Mouse (Mus musculus) kidney, embryonic 14.5 days (tissue): ENCODE measurements around the gene Garnl3. TPM values are rescaled to one million over a fixed set of nuclear protein-coding genes. Genes with fewer than 3 reads are reported as not detected.

ENCODE experiments used
- ATAC-seq: fragments of 200-750 bp; cut with Nextera tagmentation; 2 replicates; pipeline ENCODE4 v1.8.0; 2017; ENCODE audit warnings: moderate number of reproducible peaks, mild to moderate bottlenecking, moderate TSS enrichment, moderate library complexity; ENCODE audit not compliant: low FRiP score, low TSS enrichment
- H3K27ac ChIP-seq: fragments of 300-500 bp; sonication (generic); 2 replicates; pipeline ENCODE4 v1.5.1; 2014; ENCODE audit warnings: low read depth, mild to moderate bottlenecking, low read length, moderate library complexity, mixed read lengths
- H3K27me3 ChIP-seq: fragments of 300-500 bp; sonication (generic); 2 replicates; pipeline ENCODE4 v1.6.1; 2014; ENCODE audit warnings: mild to moderate bottlenecking, low read length; ENCODE audit not compliant: control insufficient read depth, insufficient read depth
- H3K36me3 ChIP-seq: fragments of 300-500 bp; sonication (generic); 2 replicates; pipeline ENCODE4 v1.6.1; 2014; ENCODE audit warnings: low read length, mixed read lengths; ENCODE audit not compliant: control insufficient read depth, insufficient read depth
- H3K4me1 ChIP-seq: fragments of 300-500 bp; sonication (generic); 2 replicates; pipeline ENCODE4 v1.6.1; 2014; ENCODE audit warnings: low read length, mixed read lengths; ENCODE audit not compliant: control insufficient read depth, insufficient read depth
- H3K4me2 ChIP-seq: fragments of 300-500 bp; sonication (generic); replicated peaks from 2 replicates; pipeline ENCODE4 v1.6.1; 2014; ENCODE audit warnings: low read depth, mild to moderate bottlenecking, low read length
- H3K4me3 ChIP-seq: fragments of 300-500 bp; sonication (generic); 2 replicates; pipeline ENCODE4 v1.5.1; 2014; ENCODE audit warnings: mild to moderate bottlenecking, low read length
- H3K9ac ChIP-seq: fragments of 300-500 bp; sonication (generic); 2 replicates; pipeline ENCODE4 v1.6.1; 2014; ENCODE audit warnings: low read depth, mild to moderate bottlenecking, low read length, moderate library complexity
- H3K9me3 ChIP-seq: fragments of 300-500 bp; sonication (generic); 2 replicates; pipeline ENCODE4 v1.6.1; 2016; ENCODE audit warnings: low read length; ENCODE audit not compliant: control insufficient read depth
- WGBS: fragments of 180-500 bp; shearing (Covaris S2); extraction: QIAGEN DNeasy Blood & Tissue Kit; methylation state at CpG from one replicate; pipeline ENCODE4 v1.1.7; 2014; 5-methylcytosine and 5-hydroxymethylcytosine counted together
- polyA plus RNA-seq: library from polyadenylated mRNA; unstranded; fragments of >200 nt; fragmentation: Nextera tagmentation; extraction: Ambion mirVana; gene quantifications from 2 replicates; pipeline ENCODE4 v1.2.1, GENCODE M21; 2014

Gene Garnl3
- polyA plus RNA-seq, 1 experiment from 2014 or later: 12.1 TPM

DNA sequence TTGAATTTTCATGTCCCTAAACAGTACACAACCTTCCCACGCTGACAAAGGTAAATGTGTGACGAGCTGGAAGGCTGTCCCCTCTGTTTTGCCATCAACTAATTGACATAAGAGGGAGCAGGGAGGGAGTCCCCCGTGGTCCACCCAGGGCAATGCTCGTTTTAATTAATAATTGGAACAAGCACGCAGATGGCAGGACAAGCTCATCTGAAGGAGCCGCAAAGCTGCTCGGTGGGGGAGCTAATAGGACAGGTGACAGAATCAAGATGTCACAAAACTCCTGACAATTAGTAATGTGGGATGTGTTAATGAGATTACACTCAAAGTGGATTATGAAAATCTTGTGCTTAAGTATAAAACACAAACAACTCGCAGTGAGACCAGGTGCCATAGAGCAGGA, 68.7 kb downstream of the Garnl3 start:
- no peaks in the 10 kb centered on the region for H3K4me1 ChIP-seq
- no peak overlapping the region for H3K4me3 ChIP-seq
- H3K9ac ChIP-seq: no peak overlapping the region
- ATAC-seq: no peak
- 80% methylated on average over 8 of the region's 8 CpGs for WGBS
- H3K27ac ChIP-seq: no peak overlapping the region
- no peaks in the 10 kb centered on the region for H3K27me3 ChIP-seq
- H3K9me3 ChIP-seq: no peaks in the 10 kb centered on the region
- H3K4me2 ChIP-seq: no peak overlapping the region
- H3K36me3 ChIP-seq: no peaks in the 10 kb centered on the region

DNA sequence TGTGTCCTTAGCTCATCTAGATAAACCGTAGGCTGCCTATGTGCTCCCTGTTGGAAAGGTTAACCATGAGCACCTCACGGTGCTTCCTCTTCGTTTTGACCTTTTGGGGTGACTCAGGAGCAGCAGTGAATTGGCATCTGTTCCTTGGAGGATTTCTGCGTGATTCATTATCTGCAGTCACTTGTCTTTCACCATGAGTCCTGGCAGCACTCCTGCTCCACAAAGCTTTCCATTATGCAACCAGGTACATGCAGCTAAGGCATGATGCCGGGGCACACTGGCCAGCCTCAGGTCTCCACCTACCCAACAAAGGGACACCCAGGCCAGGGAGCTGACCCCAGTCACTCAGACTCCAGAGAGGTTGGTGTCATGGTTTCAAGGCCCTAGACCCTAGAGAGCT, 72.5 kb downstream of the Garnl3 start:
- Histone ChIP-seq H3K36me3 (no peaks in the 10 kb centered on the region), H3K4me1 (no peaks in the 10 kb centered on the region), H3K4me2 (no peak overlapping the region), H3K27ac (no peak overlapping the region), H3K27me3 (no peaks in the 10 kb centered on the region), H3K4me3 (no peak overlapping the region), H3K9me3 (no peaks in the 10 kb centered on the region), H3K9ac (no peak overlapping the region)
- WGBS: 85% methylated on average over 5 of the region's 5 CpGs
- ATAC-seq: no peak

GRCm38 (mm10) chr2:33057514-33057913, 73.9 kb downstream of the Garnl3 start:
- Histone ChIP-seq H3K4me1 (no peaks in the 10 kb centered on the region), H3K9ac (no peak overlapping the region), H3K4me2 (no peak overlapping the region), H3K27ac (no peak overlapping the region), H3K4me3 (no peak overlapping the region), H3K27me3 (no peaks in the 10 kb centered on the region), H3K9me3 (no peaks in the 10 kb centered on the region), H3K36me3 (no peaks in the 10 kb centered on the region)
- no peak for ATAC-seq
- 88% methylated on average over 7 of the region's 7 CpGs for WGBS

DNA sequence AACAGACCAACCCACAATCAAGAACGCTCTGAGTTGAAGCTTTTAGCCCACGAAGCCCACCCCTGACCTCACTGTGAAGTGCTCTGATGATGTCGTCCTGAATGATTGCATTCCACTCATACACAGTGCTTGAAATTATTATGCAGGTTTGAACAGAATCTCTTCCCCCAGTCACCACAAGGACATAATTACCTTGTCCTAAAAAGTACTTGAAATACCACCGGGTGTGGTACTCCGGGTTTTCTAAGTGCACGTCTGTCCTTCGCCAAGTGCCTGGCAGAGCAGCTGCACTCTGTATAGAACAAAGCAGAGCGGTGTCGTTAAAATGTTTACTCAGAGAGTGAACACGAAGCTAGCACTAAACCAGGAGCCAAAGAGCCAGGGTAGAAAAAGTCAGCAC, 77.5 kb downstream of the Garnl3 start:
- Histone ChIP-seq H3K4me2 (no peak overlapping the region), H3K36me3 (no peaks in the 10 kb centered on the region), H3K27me3 (no peaks in the 10 kb centered on the region), H3K9ac (no peak overlapping the region), H3K9me3 (no peaks in the 10 kb centered on the region), H3K4me3 (no peak overlapping the region), H3K4me1 (no peaks in the 10 kb centered on the region), H3K27ac (no peak overlapping the region)
- no peak for ATAC-seq
- WGBS: 36% methylated on average over 10 of the region's 10 CpGs

- WGBS: 59% methylated on average over 3 of the region's 3 CpGs
- no peaks in the 10 kb centered on the region for H3K36me3 ChIP-seq
- no peaks in the 10 kb centered on the region for H3K4me1 ChIP-seq
- no peaks in the 10 kb centered on the region for H3K9me3 ChIP-seq
- no peak overlapping the region for H3K9ac ChIP-seq
- H3K27ac ChIP-seq: no peak overlapping the region
- H3K4me2 ChIP-seq: no peak overlapping the region
- H3K27me3 ChIP-seq: no peaks in the 10 kb centered on the region
- ATAC-seq: no peak
- H3K4me3 ChIP-seq: no peak overlapping the region
Observed at GRCm38 (mm10) chr2:33047360-33047759, 84.1 kb downstream of the Garnl3 start.

DNA sequence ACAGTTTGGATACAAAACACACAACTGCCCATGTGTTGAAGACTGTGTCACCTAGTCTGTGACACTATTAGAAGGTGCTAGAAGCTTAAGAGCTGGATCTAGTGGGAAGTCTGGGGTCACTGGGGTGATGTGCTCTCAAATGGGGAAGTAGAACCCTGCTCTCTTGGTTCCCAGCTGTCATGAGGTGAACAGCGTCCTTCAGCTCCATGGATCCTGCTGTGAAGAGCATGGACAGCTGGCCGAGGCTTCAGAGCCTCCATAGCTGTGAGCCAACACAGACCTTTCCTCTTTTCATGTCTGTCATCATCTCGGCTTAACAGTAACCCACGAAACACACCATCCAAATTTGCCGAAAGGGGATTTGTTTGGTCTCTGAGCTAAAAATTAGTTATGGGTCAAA, 84.5 kb downstream of the Garnl3 start:
- Histone ChIP-seq H3K36me3 (no peaks in the 10 kb centered on the region), H3K27me3 (no peaks in the 10 kb centered on the region), H3K4me1 (no peaks in the 10 kb centered on the region), H3K9ac (no peak overlapping the region), H3K27ac (no peak overlapping the region), H3K4me2 (no peak overlapping the region), H3K9me3 (no peaks in the 10 kb centered on the region), H3K4me3 (no peak overlapping the region)
- 67% methylated on average over 5 of the region's 5 CpGs for WGBS
- ATAC-seq: no peak

DNA sequence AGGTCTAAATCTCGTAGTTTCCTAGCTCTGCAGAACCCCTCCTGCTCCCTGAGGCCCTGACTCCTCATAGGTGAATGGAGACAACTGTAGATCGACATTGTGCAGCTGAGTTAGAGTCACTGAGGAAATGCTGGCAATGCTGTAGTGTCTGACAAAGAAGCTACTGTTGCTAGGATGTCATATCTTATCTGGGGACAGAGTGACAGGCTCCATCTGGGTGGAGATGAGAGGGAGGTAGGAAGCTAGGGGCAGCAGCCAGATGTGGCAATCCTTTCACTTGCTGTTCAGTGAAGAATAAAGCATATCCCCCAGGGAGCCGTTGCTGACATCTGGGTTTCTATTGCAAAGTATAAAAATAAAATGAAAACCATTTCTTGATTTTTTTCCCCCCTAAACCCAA, 85.6 kb downstream of the Garnl3 start:
- no peaks in the 10 kb centered on the region for H3K27me3 ChIP-seq
- WGBS: 69% methylated on average over 3 of the region's 3 CpGs
- no peak overlapping the region for H3K9ac ChIP-seq
- H3K4me1 ChIP-seq: no peaks in the 10 kb centered on the region
- H3K4me3 ChIP-seq: no peak overlapping the region
- no peak for ATAC-seq
- no peaks in the 10 kb centered on the region for H3K9me3 ChIP-seq
- no peak overlapping the region for H3K4me2 ChIP-seq
- H3K27ac ChIP-seq: no peak overlapping the region
- H3K36me3 ChIP-seq: no peaks in the 10 kb centered on the region

GRCm38 (mm10) chr2:33042781-33043180, 88.7 kb downstream of the Garnl3 start:
- H3K27me3 ChIP-seq: no peaks in the 10 kb centered on the region
- no peaks in the 10 kb centered on the region for H3K36me3 ChIP-seq
- no peak overlapping the region for H3K4me2 ChIP-seq
- no peaks in the 10 kb centered on the region for H3K9me3 ChIP-seq
- H3K27ac ChIP-seq: no peak overlapping the region
- H3K4me1 ChIP-seq: no peaks in the 10 kb centered on the region
- no peak overlapping the region for H3K4me3 ChIP-seq
- ATAC-seq: no peak
- H3K9ac ChIP-seq: no peak overlapping the region
- WGBS: 55% methylated on average over 6 of the region's 6 CpGs

GRCm38 (mm10) chr2:33041571-33041970, 89.9 kb downstream of the Garnl3 start:
- Histone ChIP-seq H3K4me3 (no peak overlapping the region), H3K27me3 (no peaks in the 10 kb centered on the region), H3K36me3 (no peaks in the 10 kb centered on the region), H3K4me1 (no peaks in the 10 kb centered on the region), H3K9me3 (no peaks in the 10 kb centered on the region), H3K4me2 (no peak overlapping the region), H3K27ac (no peak overlapping the region), H3K9ac (no peak overlapping the region)
- no peak for ATAC-seq
- WGBS: 66% methylated on average over 3 of the region's 3 CpGs

GRCm38 (mm10) chr2:33037429-33037828, 94.0 kb downstream of the Garnl3 start:
- Histone ChIP-seq H3K27me3 (no peaks in the 10 kb centered on the region), H3K9me3 (no peaks in the 10 kb centered on the region), H3K27ac (no peak overlapping the region), H3K4me2 (no peak overlapping the region), H3K36me3 (no peaks in the 10 kb centered on the region), H3K4me3 (no peak overlapping the region), H3K9ac (no peak overlapping the region), H3K4me1 (no peaks in the 10 kb centered on the region)
- WGBS: 77% methylated on average over 1 of the region's 1 CpGs
- ATAC-seq: no peak
